Mouse (Mus musculus) CH12F3 (cell line): ENCODE data around the gene Car9.

Experiments used
- in situ Hi-C: fragments of 300-500 bp; cut with MboI; formaldehyde crosslinking; loops from 2 replicates; pipeline ENCODE4 v1.14.3; 2020; ENCODE audit warnings: low sequenced_read_pairs

Car9 gene

GRCm38 (mm10) chr4:43561997-43562768 lies 55.4 kb downstream of the Car9 start, which contains the start of the genes Creb3 and Tln1:
Creb3 (plus strand) TSS chr4:43562332.
Tln1 (minus strand) TSS chr4:43562691.
- in situ Hi-C loops: no loop called here

- in situ Hi-C loops: no loop called here
These were observed 56.2 kb downstream of the Car9 start for GRCm38 (mm10) chr4:43562769-43563600.
